Mouse (Mus musculus) heart, adult 2 months (tissue): Measurements from ENCODE around the gene Nlrp9b.

Source experiments
- CTCF ChIP-seq: fragments of 200-600 bp; IDR thresholded peaks from 2 replicates; pipeline ENCODE4 v1.8.1; 2022; ENCODE audit warnings: antibody characterized with exemption, mild to moderate bottlenecking, moderate library complexity
- EP300 ChIP-seq: fragments of 200-500 bp; IDR thresholded peaks from 2 replicates; pipeline ENCODE4 v1.6.1; 2011; ENCODE audit warnings: low read depth, low read length, control low read depth; ENCODE audit not compliant: insufficient read depth
- POLR2A ChIP-seq: fragments of 200-500 bp; IDR thresholded peaks from 2 replicates; pipeline ENCODE4 v1.6.1; 2011; ENCODE audit warnings: mild to moderate bottlenecking, low read depth, low read length, control low read depth; ENCODE audit not compliant: insufficient read depth

DNA sequence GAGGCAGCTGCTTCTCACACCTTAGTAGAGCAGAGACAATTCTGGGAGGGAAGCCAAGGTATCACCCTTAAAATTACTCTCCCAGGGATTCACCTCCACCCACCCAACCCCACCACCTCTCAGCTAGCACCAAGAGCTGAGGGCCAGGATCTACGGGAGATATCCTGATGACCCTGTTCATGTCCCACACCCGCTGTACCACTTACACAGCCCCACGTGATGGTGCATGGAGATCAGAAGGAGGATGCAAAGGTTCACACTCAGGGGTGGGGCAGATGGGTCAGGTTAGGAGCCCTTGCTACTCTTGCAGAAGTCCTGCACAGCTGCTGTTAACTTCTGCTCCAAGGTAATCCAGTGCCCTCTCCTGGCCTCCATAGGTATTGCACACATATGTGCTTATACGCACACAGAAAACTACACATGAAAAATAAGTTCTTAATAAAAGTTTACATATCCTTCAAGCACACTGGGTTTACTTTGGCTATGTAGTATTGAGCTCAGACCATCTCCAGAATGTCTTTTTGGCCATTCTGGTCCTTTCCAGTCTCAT, 21.6 kb upstream of the Nlrp9b start:
- TF ChIP-seq CTCF (no peak), EP300 (no peak), POLR2A (no peak)
